Mouse (Mus musculus): Measurements from ENCODE around the gene Olfr658.
A peak's percentile ranks its signal among the peaks of the same experiment; 100 is the strongest.

The Olfr658 gene

DNA sequence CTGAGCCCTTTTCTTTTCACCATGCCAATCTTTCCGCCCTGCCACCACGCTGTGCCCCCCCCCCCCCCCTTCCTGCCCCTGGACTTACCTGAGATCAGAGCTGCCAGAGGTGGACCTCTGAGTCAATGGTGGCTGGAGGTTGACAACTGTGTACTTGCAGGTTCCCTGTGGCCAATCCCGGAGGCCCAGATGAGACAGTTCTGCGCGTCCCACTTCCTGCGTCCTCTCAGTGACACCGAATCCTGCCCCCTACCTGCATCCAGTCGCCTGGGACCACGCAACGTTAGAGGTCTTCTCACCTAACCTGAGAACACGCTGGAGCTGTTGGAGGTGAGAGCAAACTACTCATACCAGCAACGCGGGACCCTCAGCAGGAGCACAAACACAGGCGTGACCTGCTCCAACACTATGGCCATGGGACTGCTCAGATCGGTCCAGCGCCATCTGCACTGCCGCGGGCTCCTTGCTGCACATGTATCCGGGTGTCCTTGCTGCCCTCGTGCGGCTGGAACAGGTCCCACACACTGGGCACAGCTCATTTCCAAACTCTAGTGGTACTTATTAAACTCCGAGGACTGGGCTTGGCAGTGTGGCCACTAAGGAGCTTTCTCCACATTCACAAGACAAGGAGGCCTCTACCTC lies at the start of gene Olfr658:
Gene Olfr658 (minus strand): TSS at position 465 of the 642 bp plus-strand sequence.
- peak; percentile 68 for DNase-seq (ENCODE audit: low read depth, low spot score)

DNA sequence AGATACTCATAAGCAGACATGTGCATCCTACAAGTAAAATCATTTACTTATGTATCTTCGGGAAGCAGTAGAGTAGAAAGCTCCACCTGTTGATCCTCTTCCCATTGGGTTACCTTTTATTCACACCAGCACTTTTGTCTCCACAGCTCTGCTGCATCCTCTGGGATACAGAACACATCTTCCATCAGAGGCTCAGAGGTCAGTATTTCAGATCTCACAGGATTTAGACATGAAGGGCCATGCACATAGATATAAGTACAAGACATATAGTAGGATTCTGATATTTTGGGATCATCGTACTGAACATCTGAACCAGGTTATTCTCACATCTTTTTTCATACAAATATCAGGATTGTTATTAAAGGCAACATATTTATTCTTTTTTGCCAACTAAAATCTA lies 39.1 kb upstream of the Olfr658 start, which contains the start of gene Olfr661:
Gene Olfr661 (plus strand): TSS at position 301 of the 400 bp plus-strand sequence.
- no peak for DNase-seq (ENCODE audit: low read depth, low spot score)

DNA sequence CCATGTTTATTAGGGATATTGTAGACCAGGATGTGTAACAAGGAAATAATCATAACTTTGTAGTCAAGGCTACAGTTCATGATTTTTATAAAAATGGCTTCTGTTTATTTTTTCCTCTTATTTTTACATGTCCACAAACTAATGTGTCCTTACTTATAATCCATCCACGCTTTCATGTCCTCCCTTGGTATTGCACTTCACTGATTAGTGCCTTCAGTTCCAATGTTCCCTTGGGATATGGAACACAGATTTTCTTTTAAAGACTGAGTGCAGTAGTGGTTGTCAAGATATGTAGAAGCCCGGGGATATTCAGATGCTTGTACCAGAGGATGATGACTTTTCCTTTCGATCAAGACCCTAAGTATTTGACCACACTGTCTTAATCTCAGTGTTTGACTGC lies 19.3 kb upstream of the Olfr658 start, which contains the start of gene Olfr659:
Gene Olfr659 (plus strand): TSS at position 301 of the 400 bp plus-strand sequence.
- no peak for DNase-seq (ENCODE audit: low read depth, low spot score)

DNA sequence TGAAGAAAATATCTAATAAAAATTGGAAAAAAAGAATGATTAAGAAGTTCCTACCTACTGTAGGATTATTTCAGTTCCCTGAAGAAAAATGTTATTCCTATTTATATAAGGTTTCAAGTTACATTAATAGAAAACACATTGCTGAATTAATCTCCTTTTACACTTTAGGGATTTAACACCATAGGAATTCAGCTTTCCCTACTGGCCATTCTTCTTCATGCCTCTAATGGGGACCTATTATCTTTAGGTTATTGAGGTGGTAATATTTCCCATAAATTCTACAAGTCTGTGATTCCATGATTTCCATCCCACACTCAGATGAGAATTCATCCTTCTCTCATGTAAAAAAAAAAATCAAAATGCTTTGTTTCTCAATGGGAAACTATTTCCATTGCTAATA lies 22.6 kb downstream of the Olfr658 start, which contains the start of gene Olfr657:
Gene Olfr657 (plus strand): TSS at position 301 of the 400 bp plus-strand sequence.
- DNase-seq (ENCODE audit: low read depth, low spot score), result no peak

DNA sequence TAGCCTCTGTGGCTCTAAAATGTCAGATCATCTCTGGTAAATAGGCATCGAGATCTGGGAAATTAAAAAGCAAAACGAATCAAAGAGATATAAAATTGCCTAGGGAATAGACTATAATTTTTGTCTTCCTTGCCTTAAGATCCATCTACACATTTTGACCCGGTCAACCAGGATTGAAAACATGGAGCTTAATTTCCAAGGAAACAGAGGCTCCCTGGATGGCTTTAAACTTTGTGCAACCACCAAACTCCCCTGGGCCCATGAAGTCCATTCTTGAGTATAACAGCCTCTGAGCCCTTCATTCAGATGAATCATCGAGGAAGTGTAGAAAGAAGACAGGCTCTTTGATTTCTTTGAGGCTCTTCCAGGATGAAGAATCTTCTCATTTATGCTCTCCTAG lies 33.5 kb downstream of the Olfr658 start, which contains the start of gene Olfr656:
Gene Olfr656 (plus strand): TSS at position 301 of the 400 bp plus-strand sequence.
- no peak for DNase-seq (ENCODE audit: low read depth, low spot score)

DNA sequence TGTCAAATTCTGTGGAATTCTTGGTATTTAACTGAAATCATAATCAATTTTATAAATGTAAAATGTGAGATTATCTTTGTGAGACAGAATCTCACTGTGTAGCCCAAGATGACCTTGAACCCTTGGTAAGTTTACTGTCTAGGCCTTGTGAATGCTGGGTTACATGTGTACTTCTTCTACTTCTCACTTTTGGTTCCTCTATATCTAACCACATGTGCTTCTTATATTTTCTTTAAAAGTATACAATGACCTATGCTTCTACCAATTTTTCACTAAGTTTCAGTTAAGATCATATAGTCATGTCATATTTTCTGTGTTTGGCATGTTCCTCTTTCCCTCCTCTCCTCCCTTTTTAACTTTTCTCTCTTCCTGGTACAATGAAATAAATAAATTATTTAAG lies 42.4 kb downstream of the Olfr658 start:
- DNase-seq (ENCODE audit: low read depth, low spot score), result no peak

DNA sequence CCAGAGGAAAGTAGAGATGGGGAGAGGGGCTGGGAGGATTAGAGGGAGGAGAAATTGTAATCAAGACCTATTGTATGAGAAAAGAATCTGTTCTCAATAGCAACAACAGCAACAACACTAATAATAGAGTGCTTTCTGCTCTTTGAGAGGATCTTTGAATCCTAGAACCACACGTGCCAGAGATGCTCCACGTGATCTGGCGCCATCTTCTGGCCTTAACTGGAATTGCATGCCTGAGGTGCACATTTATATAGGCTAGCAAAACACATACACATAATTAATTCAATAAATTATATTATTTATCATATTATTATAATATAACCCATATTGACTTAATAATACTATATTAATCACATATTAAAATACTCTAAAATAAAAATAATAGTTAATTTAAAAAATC lies 43.9 kb downstream of the Olfr658 start:
- DNase-seq (ENCODE audit: low read depth, low spot score), result peak; percentile 73

DNA sequence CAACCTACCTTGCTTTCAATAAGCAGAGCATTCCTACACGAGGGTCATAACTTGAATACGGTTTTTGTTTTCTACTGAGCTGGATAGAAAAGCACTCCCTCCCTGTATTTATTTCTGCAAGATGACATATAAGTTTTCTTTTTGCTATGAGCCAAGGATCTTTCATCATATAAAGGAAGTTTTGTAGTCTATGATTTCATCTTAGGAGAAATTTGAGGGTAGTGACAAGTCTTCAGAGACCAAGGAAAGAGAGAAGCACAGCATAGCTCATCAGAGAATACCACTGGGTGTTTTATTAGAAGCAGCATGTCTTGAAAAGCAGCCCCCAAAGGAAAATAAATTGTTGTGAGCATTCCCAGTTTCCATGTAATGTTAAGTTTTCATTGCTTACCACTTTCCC lies 45.4 kb downstream of the Olfr658 start, which contains the start of gene Olfr655:
Gene Olfr655 (minus strand): TSS at position 101 of the 400 bp plus-strand sequence.
- no peak for DNase-seq (ENCODE audit: low read depth, low spot score)

All from ZHBTc4 (cell line).